Comparison of ENCODE assay signal across 23 mouse cellular contexts in genomic region chr9:27111756-27112155, GRCm38 (mm10). TPM values are rescaled to one million over a fixed set of nuclear protein-coding genes. Genes with fewer than 3 reads are reported as not detected.
DNase-seq lines count a peak whose midpoint lies in the region; ATAC-seq and TF ChIP-seq lines count a peak whose summit lies in the region.
"Had no signal": no experiment of that assay in that cellular context is flagged by ENCODE, and none has a peak within 500 bp of the region (broad histone marks: within the 10 kb centered on the region; RNA-seq: fewer than 3 reads in every experiment).

No protein-coding gene starts in this region.

- H3K4me1 ChIP-seq in heart, adult 2 months (ENCODE audit: control insufficient read depth, insufficient read depth, low read length): peaks cover 24% of the 10 kb centered on the region
- peaks cover 24% of the 10 kb centered on the region for H3K4me1 ChIP-seq in heart, embryonic 12.5 days (replicated peaks)
- peaks cover 37% of the 10 kb centered on the region for H3K4me1 ChIP-seq in heart, embryonic 16.5 days (ENCODE audit: control insufficient read depth, insufficient read depth, low read length)
- H3K4me1 ChIP-seq: intestine, embryonic 15.5 days had no signal

- H3K9me3 ChIP-seq in heart, embryonic 12.5 days (replicated peaks): no peaks in the 10 kb centered on the region
- H3K9me3 ChIP-seq in heart, embryonic 16.5 days (replicated peaks; ENCODE audit: control insufficient read depth, low read length): no peaks in the 10 kb centered on the region
- H3K9me3 ChIP-seq: forebrain, embryonic 10.5 days; forebrain, embryonic 13.5 days; hindbrain, embryonic 10.5 days; hindbrain, embryonic 13.5 days; intestine, embryonic 15.5 days had no signal

- WGBS in heart, adult 2 months: 50% methylated on average over 3 of the region's 3 CpGs
- 83% methylated on average over 3 of the region's 3 CpGs for WGBS in heart, embryonic 12.5 days
- 76% methylated on average over 3 of the region's 3 CpGs for WGBS in heart, embryonic 16.5 days

- no peaks in the 10 kb centered on the region for H3K27me3 ChIP-seq in heart, adult 2 months (ENCODE audit: control insufficient read depth, insufficient read depth, low read length)
- H3K27me3 ChIP-seq in heart, embryonic 12.5 days (replicated peaks): no peaks in the 10 kb centered on the region
- no peaks in the 10 kb centered on the region for H3K27me3 ChIP-seq in heart, embryonic 16.5 days (ENCODE audit: control insufficient read depth, insufficient read depth, low read length)
- H3K27me3 ChIP-seq: forebrain, embryonic 13.5 days; hindbrain, embryonic 13.5 days; intestine, embryonic 15.5 days had no signal

- H3K9ac ChIP-seq in heart, adult 2 months (ENCODE audit: low read depth, low read length): no peak overlapping the region
- no peak overlapping the region for H3K9ac ChIP-seq in heart, embryonic 12.5 days
- H3K9ac ChIP-seq in heart, embryonic 16.5 days (ENCODE audit: low read length): no peak overlapping the region
- H3K9ac ChIP-seq: forebrain, embryonic 13.5 days; hindbrain, embryonic 13.5 days; intestine, embryonic 15.5 days had no signal

- no peak for ATAC-seq in heart, embryonic 12.5 days (ENCODE audit: insufficient number of reproducible peaks, low FRiP score)
- no peak for ATAC-seq in heart, embryonic 16.5 days (replicated peaks; ENCODE audit: extremely low read depth, insufficient read depth, low FRiP score)
- ATAC-seq: activated CD4-positive, CD25-positive, alpha-beta regulatory T cell, adult 4 months; forebrain, embryonic 13.5 days; forebrain, embryonic 16.5 days; hindbrain, embryonic 16.5 days; intestine, embryonic 15.5 days had no signal

- intact Hi-C loops in heart, adult 2 months (cut with DNase I): no loop called here
- intact Hi-C loops in heart, postnatal 10 days (cut with DNase I): no loop called here
- intact Hi-C loops in left cerebral cortex, adult 2 months (cut with DNase I): loop anchor here (5.0 kb wide), 1 partner anchor 191 kb away; no protein-coding TSS in a partner anchor
- intact Hi-C loops in left cerebral cortex, postnatal 10 days (cut with DNase I): loop anchor here (5.0 kb wide), 1 partner anchor 36 kb away; no protein-coding TSS in a partner anchor

- no peaks in the 10 kb centered on the region for H3K79me2 ChIP-seq in heart, adult 2 months (replicated peaks; ENCODE audit: control insufficient read depth, insufficient read depth, low read length)

- peak; percentile 36 for TF ChIP-seq CTCF in heart, adult 2 months (IDR thresholded peaks at IDR 0.05)
- no peak; the same call in 1 of the 2 replicates for TF ChIP-seq CTCF in left cerebral cortex, adult 2 months (IDR thresholded peaks at IDR 0.05)

- H3K4me3 ChIP-seq in heart, adult 2 months: no peak overlapping the region
- no peak overlapping the region for H3K4me3 ChIP-seq in heart, embryonic 12.5 days
- no peak overlapping the region for H3K4me3 ChIP-seq in heart, embryonic 16.5 days (ENCODE audit: low read length)
- H3K4me3 ChIP-seq in left cerebral cortex, adult 2 months: no peak overlapping the region
- H3K4me3 ChIP-seq: forebrain, embryonic 10.5 days; forebrain, embryonic 13.5 days; hindbrain, embryonic 10.5 days; hindbrain, embryonic 13.5 days; intestine, embryonic 15.5 days had no signal

- no peak overlapping the region for H3K4me2 ChIP-seq in heart, embryonic 12.5 days
- no peak overlapping the region for H3K4me2 ChIP-seq in heart, embryonic 16.5 days (ENCODE audit: low read depth, low read length)
- H3K4me2 ChIP-seq: forebrain, embryonic 13.5 days; hindbrain, embryonic 13.5 days; intestine, embryonic 15.5 days had no signal

- DNase-seq in adrenal gland, postnatal 14 days: peak; percentile 24
- DNase-seq in adrenal gland, postnatal 10 days: no peak
- no peak for DNase-seq in heart, adult 2 months
- no peak for DNase-seq in heart, postnatal 10 days
- no peak for DNase-seq in left cerebral cortex, adult 2 months (ENCODE audit: extremely low spot score in 1 of 2, low spot score in 2 of 2)
- DNase-seq in left cerebral cortex, postnatal 10 days (ENCODE audit: extremely low spot score in 1 of 2, low spot score in 2 of 2): no peak
- DNase-seq: adrenal gland, adult 8-10 months; cerebellum, adult 11-12 months; cerebellum, adult 8-10 months; cerebellum, postnatal 14 days; gastrocnemius, postnatal 14 days; kidney, adult 11 months; kidney, adult 8-10 months had no signal

- no peak for TF ChIP-seq POLR2A in heart, adult 2 months (IDR thresholded peaks at IDR 0.05; ENCODE audit: insufficient read depth, low read depth, low read length)

- H3K36me3 ChIP-seq in heart, adult 2 months (ENCODE audit: control insufficient read depth, insufficient read depth, low read length): peaks cover 6% of the 10 kb centered on the region
- no peaks in the 10 kb centered on the region for H3K36me3 ChIP-seq in heart, embryonic 12.5 days
- H3K36me3 ChIP-seq in heart, embryonic 16.5 days (ENCODE audit: control insufficient read depth, insufficient read depth): no peaks in the 10 kb centered on the region
- H3K36me3 ChIP-seq: hindbrain, embryonic 13.5 days; intestine, embryonic 15.5 days had no signal

- peak overlapping the region; percentile 94 for H3K27ac ChIP-seq in heart, adult 2 months
- no peak overlapping the region for H3K27ac ChIP-seq in heart, embryonic 12.5 days (ENCODE audit: poor library complexity, severe bottlenecking)
- peak overlapping the region; percentile 89 for H3K27ac ChIP-seq in heart, embryonic 16.5 days (ENCODE audit: low read length)
- peak overlapping the region; percentile 76 for H3K27ac ChIP-seq in left cerebral cortex, adult 2 months
- H3K27ac ChIP-seq: forebrain, embryonic 10.5 days; forebrain, embryonic 13.5 days; hindbrain, embryonic 10.5 days; hindbrain, embryonic 13.5 days; intestine, embryonic 15.5 days had no signal

- no peak for TF ChIP-seq EP300 in heart, adult 2 months (IDR thresholded peaks at IDR 0.05; ENCODE audit: insufficient read depth, low read depth, low read length)

RNA-seq across cellular contexts. Expression of gene Jam3, which starts 43.5 kb away (rescaled TPM):
- total RNA-seq in adrenal gland, postnatal 14 days (2021): 30.9 and 38.4 TPM in 2 replicates
- total RNA-seq in adrenal gland, postnatal 10 days (2021): 10 to 100 TPM; 31.2 to 35.0 TPM
- 10 to 100 TPM; 14.1 to 14.2 TPM for total RNA-seq in heart, adult 2 months (2021)
- 18.9 and 30.5 TPM in 2 replicates for polyA plus RNA-seq in heart, adult 2 months (2012; rRNA removed)
- polyA plus RNA-seq in heart, embryonic 12.5 days (2016; fragmentation: Nextera tagmentation; extraction: Ambion mirVana): 47.4 and 50.0 TPM in 2 replicates
- polyA plus RNA-seq in heart, embryonic 16.5 days (2015; fragmentation: Nextera tagmentation; extraction: Ambion mirVana): 40.0 and 40.7 TPM in 2 replicates
- 10 to 100 TPM; 21.0 to 22.7 TPM for total RNA-seq in heart, postnatal 10 days (2021)
- total RNA-seq in left cerebral cortex, adult 2 months (2021): 10 to 100 TPM; 32.6 TPM
- total RNA-seq in left cerebral cortex, postnatal 10 days (2021): 10 to 100 TPM; 20.1 to 24.9 TPM

Comparison
In these comparisons a context has a peak if more than half of its experiments do, and no peak if none do; other contexts are left out.
1. intact Hi-C loops: an anchor here in left cerebral cortex, adult 2 months (5.0 kb wide) and left cerebral cortex, postnatal 10 days (5.0 kb wide); none called in heart, adult 2 months and heart, postnatal 10 days.